Mouse (Mus musculus) retina, postnatal 7 days (tissue): Measurements from ENCODE around the gene Alox5.

Experiments used
- DNase-seq: peaks from one replicate; pipeline ENCODE4 v3.0.0-alpha.2; 2012; ENCODE audit warnings: low read depth, low spot score

Gene Alox5

GRCm38 (mm10) chr6:116417518-116418315, 43.3 kb downstream of the Alox5 start:
- DNase-seq = no peak

- DNase-seq = no peak
These were observed 44.9 kb downstream of the Alox5 start for GRCm38 (mm10) chr6:116416000-116416552.

- DNase-seq = no peak
These were observed 45.8 kb downstream of the Alox5 start for GRCm38 (mm10) chr6:116415126-116415676.

GRCm38 (mm10) chr6:116412546-116413325, 48.2 kb downstream of the Alox5 start:
- no peak for DNase-seq

- DNase-seq = no peak
These were observed 49.3 kb downstream of the Alox5 start for GRCm38 (mm10) chr6:116411716-116412115.

- no peak for DNase-seq
These were observed 50.5 kb downstream of the Alox5 start for GRCm38 (mm10) chr6:116410436-116410835.

GRCm38 (mm10) chr6:116407956-116408657, 52.9 kb downstream of the Alox5 start:
- DNase-seq = no peak

GRCm38 (mm10) chr6:116407216-116407615, 53.8 kb downstream of the Alox5 start:
- DNase-seq = no peak

- no peak for DNase-seq
These were observed 54.3 kb downstream of the Alox5 start for GRCm38 (mm10) chr6:116406680-116407079.

- no peak for DNase-seq
These were observed 54.8 kb downstream of the Alox5 start for GRCm38 (mm10) chr6:116406152-116406551.

GRCm38 (mm10) chr6:116405715-116406114, 55.3 kb downstream of the Alox5 start:
- no peak for DNase-seq

- no peak for DNase-seq
These were observed 55.7 kb downstream of the Alox5 start for GRCm38 (mm10) chr6:116405243-116405642.

GRCm38 (mm10) chr6:116402426-116402825, 58.6 kb downstream of the Alox5 start:
- no peak for DNase-seq

GRCm38 (mm10) chr6:116401746-116402423, 59.1 kb downstream of the Alox5 start:
- DNase-seq = no peak

- DNase-seq = no peak
These were observed 62.8 kb downstream of the Alox5 start for GRCm38 (mm10) chr6:116398136-116398535.

- DNase-seq = no peak
These were observed 63.4 kb downstream of the Alox5 start for GRCm38 (mm10) chr6:116397621-116398020.

GRCm38 (mm10) chr6:116394916-116395648, 65.9 kb downstream of the Alox5 start:
- no peak for DNase-seq

GRCm38 (mm10) chr6:116389481-116389880, 71.5 kb downstream of the Alox5 start:
- DNase-seq = no peak

GRCm38 (mm10) chr6:116388068-116388467, 72.9 kb downstream of the Alox5 start:
- no peak for DNase-seq

- DNase-seq = no peak
These were observed 74.5 kb downstream of the Alox5 start for GRCm38 (mm10) chr6:116386506-116386905.
